Mouse (Mus musculus) ES-Bruce4 (cell line): Measurements from ENCODE around the gene Lmo7.

Experiments used
- EP300 ChIP-seq: IDR thresholded peaks from 2 replicates; pipeline ENCODE4 v1.6.1; 2011; ENCODE audit warnings: low read depth, low read length; ENCODE audit not compliant: insufficient read depth
- POLR2A ChIP-seq: IDR thresholded peaks from one replicate; pipeline ENCODE4 v1.8.1; 2011; ENCODE audit warnings: low read length; ENCODE audit not compliant: insufficient read depth

GRCm38 (mm10) chr14:101872846-101873245, 143.1 kb downstream of the Lmo7 start:
- TF ChIP-seq POLR2A, result no peak
- no peak for TF ChIP-seq EP300
